Mouse (Mus musculus) frontal cortex, adult 2 months (tissue): ENCODE results near the gene Uap1l1. TPM values are rescaled to one million over a fixed set of nuclear protein-coding genes. Genes with fewer than 3 reads are reported as not detected.

Experiments
- DNase-seq, 2 experiments: peaks; one replicate each; pipeline ENCODE4 v3.0.0; 2022; ENCODE audit warnings: low spot score in 1 of 2; ENCODE audit errors: extremely low spot score in 1 of 2
- polyA plus RNA-seq: library from polyadenylated mRNA; depleted of rRNA; stranded (reverse); fragments of >200 nt; gene quantifications from 2 replicates; pipeline ENCODE4 v1.2.3, GENCODE M21; 2012

Uap1l1 gene
- polyA plus RNA-seq, 1 experiment, result 17.9 TPM

- peak; percentile 82 to 92 for DNase-seq
Observed at GRCm38 (mm10) chr2:25371764-25372643, 6.5 kb upstream of the Uap1l1 start, which contains the start of gene Sapcd2. Gene Sapcd2, plus strand, starts transcription at chr2:25372321.

DNA sequence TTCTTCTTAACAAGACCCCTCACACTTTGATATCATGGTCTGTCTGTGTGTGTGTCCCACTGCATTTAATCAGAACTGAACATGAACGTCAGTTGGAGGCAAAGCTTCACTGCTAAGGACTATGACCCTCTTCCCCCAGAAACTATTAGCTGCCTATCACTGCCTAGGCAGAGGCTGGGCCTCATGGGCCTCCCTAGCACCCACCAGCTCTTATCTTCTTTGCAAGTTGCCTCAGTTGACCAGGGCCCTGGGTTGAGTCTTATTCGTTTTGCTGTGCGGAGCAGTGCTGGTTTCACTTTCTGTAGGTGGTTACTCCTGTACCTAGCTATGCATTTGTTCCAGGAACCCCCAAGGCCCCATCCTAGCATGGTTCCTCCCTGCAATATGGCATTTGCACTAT, 4.5 kb upstream of the Uap1l1 start:
- DNase-seq, result no peak

GRCm38 (mm10) chr2:25364761-25365090, 756 bp downstream of the Uap1l1 start:
- no peak for DNase-seq

DNA sequence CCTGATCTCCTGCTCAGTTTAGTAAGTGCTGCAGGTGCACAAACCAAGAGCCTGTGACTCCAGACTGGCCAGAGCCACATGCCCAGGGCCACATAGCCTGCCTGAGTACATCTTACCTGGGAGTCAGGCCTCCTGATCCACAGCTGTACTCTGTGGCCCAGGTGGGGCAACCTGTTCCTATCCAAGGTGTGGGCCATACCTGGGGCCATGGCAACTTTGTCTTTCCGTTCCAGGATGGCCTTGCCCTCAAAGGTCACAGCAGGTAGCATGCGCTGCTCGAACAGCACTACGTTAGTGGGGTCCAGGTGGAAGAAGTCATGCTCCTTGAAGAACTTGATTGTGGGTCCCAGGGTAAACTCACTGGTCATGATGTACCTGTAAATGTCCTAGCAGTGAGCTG, 1.2 kb downstream of the Uap1l1 start:
- DNase-seq, result no peak

DNA sequence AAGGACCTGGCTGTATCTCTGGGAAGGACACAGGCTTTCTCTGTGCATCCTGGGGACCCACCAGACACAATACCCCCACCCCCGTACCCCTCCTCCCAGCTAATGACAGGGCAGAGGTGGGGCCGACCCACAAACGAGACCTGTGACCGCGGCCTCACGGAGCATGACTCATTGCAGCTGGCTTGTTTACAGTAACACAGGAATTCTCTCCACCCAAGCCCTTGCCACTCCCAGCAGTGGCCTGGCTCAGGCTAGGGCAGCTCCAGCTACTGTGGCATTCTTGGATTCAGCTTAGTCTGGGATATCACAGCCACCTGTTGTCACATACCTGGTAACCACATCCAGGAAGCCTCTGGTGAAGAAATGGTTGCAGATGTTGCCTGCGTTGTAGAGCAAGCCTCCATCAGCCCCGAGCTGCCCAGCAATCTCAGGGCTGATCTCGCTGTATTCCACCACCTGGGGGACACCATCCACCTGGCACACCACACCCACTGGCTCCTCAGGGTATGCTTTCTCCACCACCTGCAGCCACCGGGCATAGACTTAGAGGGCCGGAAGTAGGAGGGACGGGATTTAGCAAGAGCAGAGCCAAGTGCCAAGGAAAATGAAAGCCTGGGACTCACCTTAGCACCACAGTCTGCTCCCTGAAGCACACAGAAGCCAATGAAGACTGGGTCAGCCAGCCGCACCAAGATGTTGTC, 1.9 kb downstream of the Uap1l1 start:
- DNase-seq, result no peak

DNA sequence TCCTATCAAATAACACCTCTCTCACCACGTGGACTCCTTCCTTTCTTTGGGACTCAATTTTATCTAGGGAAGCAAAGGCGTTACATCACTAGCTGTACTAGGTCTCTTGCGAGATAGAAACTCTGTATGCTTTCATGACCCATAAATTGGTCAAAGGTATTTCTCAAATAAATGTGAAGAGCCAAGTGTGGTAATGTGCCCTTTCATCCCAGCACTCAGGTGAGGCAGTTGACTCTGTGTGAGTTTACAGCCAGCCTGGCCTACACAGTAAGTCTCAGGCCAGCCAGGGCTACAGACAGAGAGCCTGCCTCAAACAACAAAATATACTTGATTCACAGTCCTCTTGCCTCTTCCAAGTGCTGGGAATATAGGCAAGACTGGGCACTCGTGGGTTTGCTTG, 5.6 kb downstream of the Uap1l1 start:
- DNase-seq, result no peak

GRCm38 (mm10) chr2:25356208-25357079, 9.0 kb downstream of the Uap1l1 start, which contains the start of gene Dpp7:
Gene Dpp7, minus strand, starts transcription at chr2:25356359.
- DNase-seq, result peak; percentile 81 to 90

DNA sequence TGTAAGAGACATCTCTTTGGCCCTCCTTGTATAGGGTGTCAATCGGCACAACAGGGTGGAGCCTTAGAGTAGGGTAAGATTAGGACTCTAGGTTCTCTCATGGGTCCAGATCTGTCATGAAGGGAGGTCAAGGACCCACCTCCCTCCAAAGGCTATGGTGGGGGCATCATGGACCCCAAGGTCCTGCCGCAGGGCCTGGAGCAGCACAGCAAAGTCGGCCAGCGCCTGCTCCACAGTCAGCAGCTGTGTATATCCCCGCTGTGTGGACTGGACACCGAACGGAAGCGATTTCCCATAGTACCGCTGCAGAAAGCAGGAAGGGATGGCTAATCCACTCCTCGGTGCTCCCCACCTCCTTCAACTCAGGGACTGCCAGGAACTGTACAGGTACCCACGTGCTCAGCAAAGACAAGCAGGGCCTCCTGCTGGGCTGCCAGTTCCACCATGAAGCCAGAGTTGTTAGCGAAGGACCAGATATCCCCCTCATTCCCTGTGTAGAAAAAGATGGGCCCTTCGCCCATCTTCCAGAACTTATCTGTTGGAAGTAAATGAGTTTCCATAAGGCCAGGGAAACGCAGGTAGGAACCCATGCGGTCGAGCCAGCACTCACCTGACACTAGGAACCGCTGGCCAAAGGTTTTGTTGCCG, 9.9 kb downstream of the Uap1l1 start:
- no peak for DNase-seq

GRCm38 (mm10) chr2:25354211-25354610, 11.3 kb downstream of the Uap1l1 start:
- DNase-seq, result no peak

GRCm38 (mm10) chr2:25350701-25351100, 14.8 kb downstream of the Uap1l1 start:
- no peak for DNase-seq

DNA sequence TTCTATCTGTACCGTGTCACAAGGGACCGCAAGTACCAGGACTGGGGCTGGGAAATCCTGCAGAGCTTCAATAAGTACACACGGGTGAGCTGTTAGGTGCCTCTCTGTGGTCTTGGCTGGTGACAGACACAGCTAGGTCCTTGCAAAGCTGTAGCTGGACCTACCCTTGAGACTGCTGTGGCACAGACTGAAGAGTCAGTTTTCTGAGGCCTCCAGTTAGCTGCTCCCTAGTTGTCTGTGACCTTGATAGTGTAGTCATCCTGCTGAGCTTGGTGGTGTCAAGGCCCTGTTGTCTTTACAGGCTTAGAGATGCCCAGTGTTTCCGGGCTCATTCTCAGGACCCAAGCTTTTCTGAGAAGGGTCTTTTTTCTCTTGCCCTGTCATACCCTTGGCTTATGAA, 16.0 kb downstream of the Uap1l1 start:
- DNase-seq, result no peak

GRCm38 (mm10) chr2:25348162-25348561, 17.3 kb downstream of the Uap1l1 start:
- no peak for DNase-seq

DNA sequence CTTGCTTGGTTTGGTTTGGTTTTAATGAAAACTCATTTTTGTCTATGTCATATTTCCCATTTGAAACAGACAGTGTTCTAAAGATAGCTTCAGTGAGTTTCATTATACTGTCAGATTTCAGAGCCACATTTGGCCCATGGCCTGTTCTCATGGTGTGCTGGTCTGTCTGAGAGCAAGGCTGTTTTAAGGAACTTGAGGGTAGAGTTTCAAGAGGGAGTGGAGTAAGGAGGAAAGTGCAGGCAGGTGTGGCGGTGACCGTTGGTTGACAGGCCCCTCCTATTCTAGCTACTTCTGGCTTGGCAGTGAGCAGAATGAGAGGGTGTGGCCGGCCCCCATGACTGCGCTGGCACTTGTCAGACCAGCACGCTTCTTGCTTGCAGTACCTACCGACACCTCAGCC, 27.2 kb downstream of the Uap1l1 start:
- DNase-seq, result no peak

- DNase-seq, result no peak
Observed at GRCm38 (mm10) chr2:25333569-25333968, 31.9 kb downstream of the Uap1l1 start.

DNA sequence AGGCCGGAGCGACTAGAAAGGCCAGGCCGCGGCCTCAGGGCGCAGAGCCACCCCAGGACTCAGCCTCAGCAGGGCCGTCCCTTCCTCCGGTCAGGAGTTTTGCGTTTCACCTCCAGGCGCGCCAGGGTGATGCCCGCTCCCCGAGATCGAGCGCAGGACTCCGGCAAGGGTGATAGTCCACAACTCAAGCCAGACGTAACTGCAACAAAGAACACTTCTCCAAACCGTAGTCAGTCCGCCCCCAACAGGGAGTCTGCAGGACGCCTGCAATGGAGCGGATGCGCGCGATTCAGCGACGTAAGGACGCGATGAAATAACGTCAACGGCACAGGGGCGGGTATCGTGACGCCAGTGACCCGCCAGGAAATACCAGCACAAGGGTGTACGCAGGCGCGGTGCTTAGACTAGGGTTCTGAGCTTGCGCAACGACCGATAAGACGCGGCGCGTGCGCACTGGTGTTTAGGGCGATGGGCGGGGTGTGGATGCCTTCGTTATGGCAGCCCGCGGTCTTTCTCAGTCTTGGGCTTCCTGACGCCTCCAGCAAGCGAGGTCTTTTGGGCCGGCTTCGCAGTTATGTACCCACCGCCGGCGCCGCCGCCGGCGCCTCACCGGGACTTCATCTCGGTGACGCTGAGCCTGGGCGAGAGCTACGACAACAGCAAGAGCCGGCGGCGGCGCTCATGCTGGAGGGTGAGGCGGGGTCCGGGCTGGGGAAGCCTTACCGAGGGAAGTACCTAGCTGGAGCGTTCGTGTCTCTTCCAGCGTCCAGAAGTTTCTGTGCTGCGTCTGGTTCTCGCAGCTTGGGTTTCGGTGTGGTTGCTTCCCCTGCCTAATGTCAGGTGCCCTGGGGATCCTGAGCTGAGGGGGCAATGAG, 33.0 kb downstream of the Uap1l1 start, which contains the start of gene Man1b1:
Man1b1 (plus strand) TSS at position 53 of the 875 bp plus-strand sequence.
- DNase-seq, result peak; percentile 98 to 100

DNA sequence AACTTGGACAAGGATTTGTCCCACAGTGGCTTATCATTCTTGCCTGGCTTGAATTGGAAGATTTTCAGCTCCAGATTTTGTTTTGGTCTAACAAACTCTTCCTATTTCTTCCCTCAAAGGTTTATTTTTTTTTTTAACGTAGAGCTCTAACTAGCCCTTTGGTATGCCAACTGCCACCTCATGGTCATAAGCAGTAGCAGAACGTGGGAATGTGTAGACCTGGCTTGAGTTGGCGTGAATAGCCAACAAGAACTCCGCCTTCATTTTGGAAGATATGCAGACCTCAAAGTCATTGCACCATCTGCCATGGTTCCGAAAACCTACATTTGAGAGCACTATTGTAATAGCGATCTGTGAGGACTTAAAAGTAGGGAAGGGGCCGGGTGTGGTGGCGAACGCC, 34.0 kb downstream of the Uap1l1 start:
- DNase-seq, result no peak

DNA sequence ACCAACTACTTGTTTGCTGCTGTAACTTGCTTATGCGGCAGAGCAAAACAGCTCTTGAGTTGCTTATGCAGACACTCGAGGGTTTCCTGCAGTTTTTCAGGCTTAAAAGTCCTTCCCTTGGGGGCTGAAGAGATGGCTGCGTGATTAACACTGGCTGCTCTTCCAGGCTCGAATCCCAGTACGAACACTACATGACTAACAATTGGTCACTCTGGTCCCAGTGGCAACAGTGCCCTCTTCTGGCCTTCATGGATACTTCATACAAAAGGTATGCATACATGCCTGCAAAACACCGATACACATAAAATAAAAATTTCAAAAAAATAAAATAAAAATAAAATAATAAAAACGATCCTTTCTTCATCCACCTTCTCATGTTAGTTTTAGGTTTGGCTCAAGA, 37.0 kb downstream of the Uap1l1 start:
- peak in 1 of 2 experiments; percentile 64 for DNase-seq

GRCm38 (mm10) chr2:25326036-25326435, 39.4 kb downstream of the Uap1l1 start:
- DNase-seq, result no peak

DNA sequence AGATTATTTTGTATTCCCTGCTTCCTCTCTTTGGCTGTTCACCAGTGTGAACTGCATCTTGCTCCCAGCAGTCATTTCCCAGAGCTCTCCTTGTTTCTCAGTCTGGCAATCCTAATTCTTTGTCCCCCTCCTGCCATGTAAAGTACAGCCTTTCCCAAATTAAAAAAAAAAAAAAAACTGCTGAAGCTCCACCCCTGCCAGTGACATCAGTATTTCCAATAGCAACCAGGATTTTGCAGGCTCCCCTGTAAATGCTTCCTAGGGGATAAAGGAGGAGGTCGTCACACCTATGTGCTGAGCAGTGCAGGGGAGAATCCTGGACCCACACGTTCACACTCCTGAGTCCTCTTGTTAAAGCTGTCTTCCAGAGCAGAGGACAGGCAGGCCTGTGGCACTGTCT, 45.4 kb downstream of the Uap1l1 start:
- DNase-seq, result no peak
